Comparison of ENCODE assay signal across 9 mouse cellular contexts in genomic region chr15:88247974-88248625, GRCm38 (mm10).
DNase-seq lines count a peak whose midpoint lies in the region; ATAC-seq and TF ChIP-seq lines count a peak whose summit lies in the region.
"Had no signal": no experiment of that assay in that cellular context is flagged by ENCODE, and none has a peak within 500 bp of the region (broad histone marks: within the 10 kb centered on the region; RNA-seq: fewer than 3 reads in every experiment).

No protein-coding gene starts in this region.

- H3K36me3 ChIP-seq in forebrain, postnatal 0 days (ENCODE audit: insufficient read depth) = no peaks in the 10 kb centered on the region
- no peaks in the 10 kb centered on the region for H3K36me3 ChIP-seq in hindbrain, embryonic 13.5 days
- H3K36me3 ChIP-seq: limb, embryonic 12.5 days had no signal

- no peak overlapping the region for H3K27ac ChIP-seq in forebrain, postnatal 0 days (ENCODE audit: low read depth, low read length)
- H3K27ac ChIP-seq in hindbrain, embryonic 13.5 days = no peak overlapping the region
- H3K27ac ChIP-seq: limb, embryonic 12.5 days had no signal

- no peak overlapping the region for H3K4me2 ChIP-seq in forebrain, postnatal 0 days (ENCODE audit: low read depth)
- H3K4me2 ChIP-seq in hindbrain, embryonic 13.5 days = no peak overlapping the region
- H3K4me2 ChIP-seq: limb, embryonic 12.5 days had no signal

- H3K4me3 ChIP-seq in forebrain, postnatal 0 days (ENCODE audit: low read depth, low read length) = no peak overlapping the region
- no peak overlapping the region for H3K4me3 ChIP-seq in hindbrain, embryonic 13.5 days
- H3K4me3 ChIP-seq: limb, embryonic 12.5 days had no signal

- peak; percentile 98 for TF ChIP-seq CTCF in forebrain, postnatal 0 days (IDR thresholded peaks at IDR 0.05; ENCODE audit: low read depth)

- peak; percentile 63 for DNase-seq in R1 (ENCODE audit: low read depth, low spot score)
- peak; percentile 90 to 95 for DNase-seq in cerebellum, adult 18-20 months
- DNase-seq in forebrain, postnatal 0 days = peak; percentile 94
- peak; percentile 94 to 99 for DNase-seq in layer of hippocampus, postnatal 25 days (ENCODE audit: extremely low spot score in 1 of 2, low spot score in 1 of 2)
- DNase-seq in mesoderm, embryonic 11.5 days (ENCODE audit: low read depth, low spot score) = peak; percentile 86
- peak; percentile 55 for DNase-seq in skeletal muscle tissue, adult 2 months (ENCODE audit: low read depth, low spot score)

- no peaks in the 10 kb centered on the region for H3K9me3 ChIP-seq in forebrain, postnatal 0 days (ENCODE audit: low read length)
- H3K9me3 ChIP-seq in hindbrain, embryonic 13.5 days = no peaks in the 10 kb centered on the region
- H3K9me3 ChIP-seq: limb, embryonic 12.5 days had no signal

- no peaks in the 10 kb centered on the region for H3K27me3 ChIP-seq in forebrain, postnatal 0 days (ENCODE audit: insufficient read depth, low read length)
- H3K27me3 ChIP-seq in hindbrain, embryonic 13.5 days = peaks cover 17% of the 10 kb centered on the region

- H3K9ac ChIP-seq in forebrain, postnatal 0 days = no peak overlapping the region
- peak overlapping the region; percentile 49; the same call in 1 of the 2 replicates for H3K9ac ChIP-seq in hindbrain, embryonic 13.5 days
- H3K9ac ChIP-seq: limb, embryonic 12.5 days had no signal

- WGBS in forebrain, postnatal 0 days = 23% methylated on average over 14 of the region's 14 CpGs
- 29% methylated on average over 14 of the region's 14 CpGs for WGBS in hindbrain, embryonic 13.5 days

- peak; percentile 90 for ATAC-seq in forebrain, postnatal 0 days
- no peak for ATAC-seq in hindbrain, embryonic 13.5 days (ENCODE audit: low FRiP score)
- no peak for ATAC-seq in activated CD4-positive, CD25-positive, alpha-beta regulatory T cell, adult 4 months

- no peaks in the 10 kb centered on the region for H3K4me1 ChIP-seq in forebrain, postnatal 0 days (ENCODE audit: insufficient read depth)
- peaks cover 22% of the 10 kb centered on the region for H3K4me1 ChIP-seq in hindbrain, embryonic 13.5 days (replicated peaks)
- H3K4me1 ChIP-seq: limb, embryonic 12.5 days had no signal
